Mouse (Mus musculus) MEL (cell line): ENCODE data around the gene E4f1. TPM values are rescaled to one million over a fixed set of nuclear protein-coding genes. Genes with fewer than 3 reads are reported as not detected.

ENCODE experiments used
- DNase-seq: peaks from one replicate; pipeline ENCODE4 v3.0.0; 2011; ENCODE audit warnings: low read depth, low spot score
- H3K27ac ChIP-seq: 2 replicates; pipeline ENCODE4 v1.5.1; 2012; ENCODE audit warnings: low read depth, mild to moderate bottlenecking, control low read depth, low read length, moderate library complexity; ENCODE audit not compliant: control insufficient read depth
- H3K27me3 ChIP-seq, 2 experiments: fragments of 150-350 bp in 1 of 2; sonication (generic) in 1 of 2; 2 replicates each; pipeline ENCODE4 v1.6.1; 2012; ENCODE audit warnings: low read length in 2 of 2, mild to moderate bottlenecking in 2 of 2, improper control_type of control experiment in 1 of 2, moderate library complexity in 1 of 2; ENCODE audit not compliant: insufficient read depth in 2 of 2, control insufficient read depth in 1 of 2
- H3K36me3 ChIP-seq, 2 experiments: 2 replicates each; pipeline ENCODE4 v1.6.1; 2012 to 2014; ENCODE audit warnings: low read length in 2 of 2, improper control_type of control experiment in 1 of 2, inconsistent platforms in 1 of 2, mild to moderate bottlenecking in 1 of 2; ENCODE audit not compliant: insufficient read depth in 2 of 2, control insufficient read depth in 1 of 2
- H3K4me1 ChIP-seq, 2 experiments: fragments of 150-350 bp in 1 of 2; sonication (generic) in 1 of 2; 2 replicates each; pipeline ENCODE4 v1.6.1; 2012; ENCODE audit warnings: low read length in 2 of 2, improper control_type of control experiment in 1 of 2, mild to moderate bottlenecking in 1 of 2; ENCODE audit not compliant: insufficient read depth in 2 of 2, control insufficient read depth in 1 of 2
- H3K4me3 ChIP-seq, 2 experiments: fragments of 150-350 bp in 1 of 2; sonication (generic) in 1 of 2; 2 replicates each; pipeline ENCODE4 v1.5.1; 2012; ENCODE audit warnings: low read depth in 2 of 2, low read length in 2 of 2, mild to moderate bottlenecking in 2 of 2, moderate library complexity in 2 of 2, control low read depth in 1 of 2, improper control_type of control experiment in 1 of 2; ENCODE audit not compliant: control insufficient read depth in 1 of 2, insufficient read depth in 1 of 2
- H3K79me2 ChIP-seq: 2 replicates; pipeline ENCODE4 v1.6.1; 2012; ENCODE audit warnings: mild to moderate bottlenecking, low read length, moderate library complexity; ENCODE audit not compliant: control insufficient read depth, poor library complexity, insufficient read depth
- H3K9ac ChIP-seq: 2 replicates; pipeline ENCODE4 v1.6.1; 2012; ENCODE audit warnings: low read depth, mild to moderate bottlenecking, control low read depth, low read length, moderate library complexity; ENCODE audit not compliant: control insufficient read depth, poor library complexity, severe bottlenecking
- H3K9me3 ChIP-seq: fragments of 150-350 bp; sonication (generic); replicated peaks from 2 replicates; pipeline ENCODE4 v1.6.1; 2012; ENCODE audit warnings: mild to moderate bottlenecking, low read length, improper control_type of control experiment, moderate library complexity; ENCODE audit not compliant: insufficient read depth
- CHD1 ChIP-seq: IDR thresholded peaks from 2 replicates; pipeline ENCODE4 v1.6.1; 2012; ENCODE audit warnings: low read depth, mild to moderate bottlenecking, inconsistent platforms, low read length, improper control_type of control experiment
- E2F4 ChIP-seq: IDR thresholded peaks from 2 replicates; pipeline ENCODE4 v1.6.1; 2011; ENCODE audit warnings: low read depth, low read length, improper control_type of control experiment, borderline replicate concordance
- ETS1 ChIP-seq: IDR thresholded peaks from 2 replicates; pipeline ENCODE4 v1.6.1; 2012; ENCODE audit warnings: low read depth, mild to moderate bottlenecking, inconsistent platforms, low read length, improper control_type of control experiment, moderate library complexity
- GABPA ChIP-seq: IDR thresholded peaks from 2 replicates; pipeline ENCODE4 v1.6.1; 2012; ENCODE audit warnings: low read depth, mild to moderate bottlenecking, inconsistent platforms, low read length, improper control_type of control experiment, moderate library complexity
- GATA1 ChIP-seq: IDR thresholded peaks from 2 replicates; pipeline ENCODE4 v1.6.1; 2011; ENCODE audit warnings: low read depth, low read length, improper control_type of control experiment
- JUND ChIP-seq: IDR thresholded peaks from 2 replicates; pipeline ENCODE4 v1.6.1; 2011; ENCODE audit warnings: low read depth, mild to moderate bottlenecking, improper control_type of control experiment, low read length
- TBP ChIP-seq: IDR thresholded peaks from 2 replicates; pipeline ENCODE4 v1.8.0; 2011; ENCODE audit warnings: low read depth, low read length, improper control_type of control experiment
- ZMIZ1 ChIP-seq: IDR thresholded peaks from 2 replicates; pipeline ENCODE4 v1.6.1; 2012; ENCODE audit warnings: low read depth, mild to moderate bottlenecking, inconsistent platforms, low read length, improper control_type of control experiment, moderate library complexity
- polyA plus RNA-seq, 2 experiments: library from polyadenylated mRNA; stranded (reverse) in 1 of 2; unstranded in 1 of 2; fragments of >175 nt in 1 of 2; fragments of >200 nt in 1 of 2; gene quantifications; 2 replicates each; pipeline versions ENCODE4 v1.2.1 to v1.2.4; 2012; ENCODE audit warnings: low replicate concordance in 2 of 2, low read depth in 1 of 2; ENCODE audit not compliant: insufficient read length in 2 of 2, insufficient read depth in 1 of 2, missing spikeins in 1 of 2
- total RNA-seq: library from RNA; depleted of rRNA; stranded (reverse); fragments of 300-350 nt; gene quantifications from 2 replicates; pipeline ENCODE4 v1.2.3, GENCODE M21; 2012; rRNA removed

Gene E4f1
- total and polyA plus RNA-seq, 3 experiments: 24.3 to 37.1 TPM; not detected in 1

GRCm38 (mm10) chr17:24402371-24402770, 67.7 kb downstream of the E4f1 start:
- Histone ChIP-seq H3K27ac (no peak overlapping the region), H3K4me1 (no peaks in the 10 kb centered on the region), H3K9me3 (no peaks in the 10 kb centered on the region), H3K27me3 (no peaks in the 10 kb centered on the region), H3K4me3 (no peak overlapping the region), H3K36me3 (peaks cover 0 to 7% of the 10 kb centered on the region in 2 experiments; a peak in 2 of 4 replicates), H3K79me2 (no peaks in the 10 kb centered on the region), H3K9ac (no peak overlapping the region)
- no peak for DNase-seq
- TF ChIP-seq GABPA: no peak
- no peak for TF ChIP-seq CHD1
- no peak for TF ChIP-seq TBP
- TF ChIP-seq E2F4: no peak
- no peak for TF ChIP-seq JUND

DNA sequence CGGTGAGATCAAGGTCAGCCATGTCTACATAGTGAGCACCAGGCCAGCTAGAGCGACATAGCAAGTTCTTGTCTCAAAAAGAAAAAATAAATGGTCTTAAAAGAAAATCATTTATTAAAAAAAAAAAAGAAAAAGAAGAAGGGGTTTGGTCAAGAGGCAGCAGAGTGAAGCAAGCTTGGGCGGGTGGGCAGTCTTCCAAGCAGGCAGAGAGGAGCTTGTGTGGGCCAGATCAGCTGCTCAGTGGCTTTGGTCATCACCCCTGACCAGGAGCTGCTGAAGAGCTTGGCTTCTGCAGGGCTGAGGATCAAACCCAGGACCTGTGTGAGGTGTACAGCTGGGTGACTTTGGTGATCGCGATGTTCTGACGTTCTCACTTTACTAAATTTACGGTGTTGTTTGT, 75.7 kb downstream of the E4f1 start:
- TF ChIP-seq E2F4 (no peak), ETS1 (no peak), ZMIZ1 (no peak), GATA1 (no peak)
- TF ChIP-seq, all 39 proteins: peak for 0
- H3K9me3 ChIP-seq: no peaks in the 10 kb centered on the region
- DNase-seq: no peak
- no peak overlapping the region for H3K9ac ChIP-seq
- H3K4me1 ChIP-seq: no peaks in the 10 kb centered on the region
- no peak overlapping the region for H3K4me3 ChIP-seq
- H3K27me3 ChIP-seq: no peaks in the 10 kb centered on the region
- H3K36me3 ChIP-seq: peaks cover 0 to 9% of the 10 kb centered on the region in 2 experiments; a peak in 2 of 4 replicates
- no peak overlapping the region for H3K27ac ChIP-seq
- H3K79me2 ChIP-seq: no peaks in the 10 kb centered on the region

Other genes starting within 250 kb of the E4f1 start
- gene Tedc2, start 249.5 kb downstream of the E4f1 start, total RNA-seq: 18.5 and 22.6 TPM in 2 replicates
- gene Tedc2, start 249.5 kb downstream of the E4f1 start, polyA plus RNA-seq: 10 to 100 TPM in 1 of 2 experiments, not detected in 1; 24.6 TPM
- gene Ccnf, start 218.8 kb downstream of the E4f1 start, total RNA-seq: 34.5 and 38.0 TPM in 2 replicates
- 10 to 100 TPM in 1 of 2 experiments, not detected in 1; 73.9 TPM for gene Ccnf, start 218.8 kb downstream of the E4f1 start, polyA plus RNA-seq
- 0.04 and 0.07 TPM in 2 replicates for gene Abca17, start 119.2 kb downstream of the E4f1 start, total RNA-seq
- gene Abca17, start 119.2 kb downstream of the E4f1 start, polyA plus RNA-seq: under 1 TPM in 1 of 2 experiments, not detected in 1; 0.03 TPM
- gene Abca3, start 118.4 kb downstream of the E4f1 start, total RNA-seq: 27.3 and 32.4 TPM in 2 replicates
- 10 to 100 TPM; 36.6 to 37.1 TPM for gene Abca3, start 118.4 kb downstream of the E4f1 start, polyA plus RNA-seq
- 156 and 167 TPM in 2 replicates for gene Rnps1, start 55.7 kb downstream of the E4f1 start, total RNA-seq
- gene Rnps1, start 55.7 kb downstream of the E4f1 start, polyA plus RNA-seq: 100 to 1,000 TPM in 1 of 2 experiments, not detected in 1; 282 TPM
- gene Eci1, start 43.7 kb downstream of the E4f1 start, total RNA-seq: 54.4 and 65.6 TPM in 2 replicates
- 10 to 100 TPM in 1 of 2 experiments, not detected in 1; 48.6 TPM for gene Eci1, start 43.7 kb downstream of the E4f1 start, polyA plus RNA-seq
- gene Dnase1l2, start 27.2 kb downstream of the E4f1 start, total RNA-seq: 0.49 and 0.62 TPM in 2 replicates
- 1 to 10 TPM in 1 of 2 experiments, not detected in 1; 1.8 TPM for gene Dnase1l2, start 27.2 kb downstream of the E4f1 start, polyA plus RNA-seq
- 16.6 and 19.3 TPM in 2 replicates for gene Pgp, start 79 bp upstream of the E4f1 start, total RNA-seq
- gene Pgp, start 79 bp upstream of the E4f1 start, polyA plus RNA-seq: 10 to 100 TPM in 1 of 2 experiments, not detected in 1; 55.0 TPM
- gene Bricd5, start 3.6 kb upstream of the E4f1 start, total RNA-seq: 1.1 and 2.0 TPM in 2 replicates
- under 1 TPM in 1 of 2 experiments, not detected in 1; 0.82 TPM for gene Bricd5, start 3.6 kb upstream of the E4f1 start, polyA plus RNA-seq
- gene Mlst8, start 8.8 kb upstream of the E4f1 start, total RNA-seq: 28.5 and 35.4 TPM in 2 replicates
- gene Mlst8, start 8.8 kb upstream of the E4f1 start, polyA plus RNA-seq: 10 to 100 TPM in 1 of 2 experiments, not detected in 1; 57.3 TPM
- 0.04 and 0.07 TPM in 2 replicates for gene Caskin1, start 18.3 kb upstream of the E4f1 start, total RNA-seq
- gene Caskin1, start 18.3 kb upstream of the E4f1 start, polyA plus RNA-seq: under 1 TPM in 1 of 2 experiments, not detected in 1; 0.38 TPM
- gene Traf7, start 57.6 kb upstream of the E4f1 start, total RNA-seq: 118 and 121 TPM in 2 replicates
- gene Traf7, start 57.6 kb upstream of the E4f1 start, polyA plus RNA-seq: 100 to 1,000 TPM in 1 of 2 experiments, not detected in 1; 261 TPM
- 0.89 and 1.0 TPM in 2 replicates for gene Rab26, start 63.9 kb upstream of the E4f1 start, total RNA-seq
- gene Rab26, start 63.9 kb upstream of the E4f1 start, polyA plus RNA-seq: 1 to 10 TPM in 1 of 2 experiments, not detected in 1; 1.1 TPM
- gene Pkd1, start 79.5 kb upstream of the E4f1 start, total RNA-seq: 10.3 and 10.6 TPM in 2 replicates
- 10 to 100 TPM in 1 of 2 experiments, not detected in 1; 10.7 TPM for gene Pkd1, start 79.5 kb upstream of the E4f1 start, polyA plus RNA-seq
- gene Tsc2, start 162.3 kb upstream of the E4f1 start, total RNA-seq: 44.0 and 48.8 TPM in 2 replicates
- gene Tsc2, start 162.3 kb upstream of the E4f1 start, polyA plus RNA-seq: 10 to 100 TPM in 1 of 2 experiments, not detected in 1; 99.2 TPM
- 26.1 and 31.4 TPM in 2 replicates for gene Nthl1, start 162.4 kb upstream of the E4f1 start, total RNA-seq
- gene Nthl1, start 162.4 kb upstream of the E4f1 start, polyA plus RNA-seq: 100 to 1,000 TPM in 1 of 2 experiments, 10 to 100 TPM in 1; 32.0 to 262 TPM
- 0.75 and 0.96 TPM in 2 replicates for gene Slc9a3r2, start 180.0 kb upstream of the E4f1 start, total RNA-seq
- 1 to 10 TPM in 1 of 2 experiments, not detected in 1; 3.5 TPM for gene Slc9a3r2, start 180.0 kb upstream of the E4f1 start, polyA plus RNA-seq
- not detected in 2 replicates for gene Npw, start 188.1 kb upstream of the E4f1 start, total RNA-seq
- not detected for gene Npw, start 188.1 kb upstream of the E4f1 start, polyA plus RNA-seq
- gene Zfp598, start 199.4 kb upstream of the E4f1 start, total RNA-seq: 21.9 and 22.2 TPM in 2 replicates
- gene Zfp598, start 199.4 kb upstream of the E4f1 start, polyA plus RNA-seq: 10 to 100 TPM; 59.0 to 80.4 TPM
- 0.15 TPM in 1 of 2 replicates, not detected in the other for gene Syngr3, start 219.6 kb upstream of the E4f1 start, total RNA-seq
- gene Syngr3, start 219.6 kb upstream of the E4f1 start, polyA plus RNA-seq: under 1 TPM in 1 of 2 experiments, not detected in 1; 0.68 TPM
- gene Gfer, start 225.8 kb upstream of the E4f1 start, total RNA-seq: 78.6 and 86.8 TPM in 2 replicates
- gene Gfer, start 225.8 kb upstream of the E4f1 start, polyA plus RNA-seq: 10 to 100 TPM in 1 of 2 experiments, not detected in 1; 83.0 TPM
- gene Noxo1, start 225.9 kb upstream of the E4f1 start, total RNA-seq: 0.39 and 0.62 TPM in 2 replicates
- gene Noxo1, start 225.9 kb upstream of the E4f1 start, polyA plus RNA-seq: 1 to 10 TPM in 1 of 2 experiments, not detected in 1; 2.4 TPM
- gene Tbl3, start 237.3 kb upstream of the E4f1 start, total RNA-seq: 102 and 103 TPM in 2 replicates
- gene Tbl3, start 237.3 kb upstream of the E4f1 start, polyA plus RNA-seq: 100 to 1,000 TPM in 1 of 2 experiments, not detected in 1; 111 TPM
- 0.23 and 0.26 TPM in 2 replicates for gene Rnf151, start 247.8 kb upstream of the E4f1 start, total RNA-seq
- under 1 TPM in 1 of 2 experiments, not detected in 1; 0.40 TPM for gene Rnf151, start 247.8 kb upstream of the E4f1 start, polyA plus RNA-seq
- gene Rps2, start 247.8 kb upstream of the E4f1 start, total RNA-seq: 3,755 and 4,516 TPM in 2 replicates
- gene Rps2, start 247.8 kb upstream of the E4f1 start, polyA plus RNA-seq: 1,000 to 10,000 TPM in 1 of 2 experiments, not detected in 1; 1,852 TPM